Mouse (Mus musculus) liver, embryonic 16.5 days (tissue): ENCODE data around the gene Cstb. TPM values are rescaled to one million over a fixed set of nuclear protein-coding genes. Genes with fewer than 3 reads are reported as not detected.

Experiments used
- ATAC-seq: fragments of 200-750 bp; cut with Nextera tagmentation; 2 replicates; pipeline ENCODE4 v1.8.0; 2017; ENCODE audit warnings: low read depth, mild to moderate bottlenecking, moderate number of reproducible peaks, moderate library complexity
- H3K27ac ChIP-seq: fragments of 300-500 bp; sonication (generic); 2 replicates; pipeline ENCODE4 v1.5.1; 2014; ENCODE audit warnings: mild to moderate bottlenecking, low read length
- H3K27me3 ChIP-seq: fragments of 300-500 bp; sonication (generic); 2 replicates; pipeline ENCODE4 v1.6.1; 2014; ENCODE audit warnings: low read depth, low read length, mixed read lengths; ENCODE audit not compliant: control insufficient read depth, insufficient read depth
- H3K36me3 ChIP-seq: fragments of 300-500 bp; sonication (generic); 2 replicates; pipeline ENCODE4 v1.6.1; 2014; ENCODE audit warnings: mild to moderate bottlenecking; ENCODE audit not compliant: control insufficient read depth, insufficient read depth
- H3K4me1 ChIP-seq: fragments of 300-500 bp; sonication (generic); 2 replicates; pipeline ENCODE4 v1.6.1; 2014; ENCODE audit warnings: low read depth, low read length, mixed read lengths; ENCODE audit not compliant: control insufficient read depth
- H3K4me2 ChIP-seq: fragments of 300-500 bp; sonication (generic); 2 replicates; pipeline ENCODE4 v1.6.1; 2014; ENCODE audit warnings: low read depth, low read length, mixed read lengths
- H3K4me3 ChIP-seq: fragments of 300-500 bp; sonication (generic); 2 replicates; pipeline ENCODE4 v1.5.1; 2014; ENCODE audit warnings: low read depth, mild to moderate bottlenecking, low read length
- H3K9ac ChIP-seq: fragments of 300-500 bp; sonication (generic); 2 replicates; pipeline ENCODE4 v1.6.1; 2014; ENCODE audit warnings: low read depth, low read length
- H3K9me3 ChIP-seq: fragments of 300-500 bp; sonication (generic); replicated peaks from 2 replicates; pipeline ENCODE4 v1.6.1; 2016; ENCODE audit warnings: low read length; ENCODE audit not compliant: control insufficient read depth
- WGBS: fragments of 180-500 bp; shearing (Covaris S2); extraction: QIAGEN DNeasy Blood & Tissue Kit; methylation state at CpG from one replicate; pipeline ENCODE4 v1.1.7; 2014; ENCODE audit not compliant: insufficient replicate concordance; 5-methylcytosine and 5-hydroxymethylcytosine counted together
- polyA plus RNA-seq: library from polyadenylated mRNA; unstranded; fragments of >200 nt; fragmentation: Nextera tagmentation; extraction: Ambion mirVana; gene quantifications from 2 replicates; pipeline ENCODE4 v1.2.1, GENCODE M21; 2015

Cstb gene
- polyA plus RNA-seq, 1 experiment from 2014 or later, result 93.9 TPM

- no peak for ATAC-seq
- H3K27me3 ChIP-seq, result peaks cover 11% of the 10 kb centered on the region
- H3K9ac ChIP-seq, result no peak overlapping the region
- H3K27ac ChIP-seq, result no peak overlapping the region
- WGBS, result 10% methylated on average over 17 of the region's 17 CpGs
- peaks cover 6% of the 10 kb centered on the region for H3K36me3 ChIP-seq
- H3K4me3 ChIP-seq, result no peak overlapping the region
- H3K4me1 ChIP-seq, result peaks cover 22% of the 10 kb centered on the region
- H3K4me2 ChIP-seq, result no peak overlapping the region
- no peaks in the 10 kb centered on the region for H3K9me3 ChIP-seq
Observed at GRCm38 (mm10) chr10:78395819-78396624, 29.4 kb upstream of the Cstb start.

- H3K9me3 ChIP-seq, result no peaks in the 10 kb centered on the region
- 49% methylated on average over 4 of the region's 4 CpGs for WGBS
- H3K27me3 ChIP-seq, result peaks cover 8% of the 10 kb centered on the region
- H3K36me3 ChIP-seq, result peaks cover 12% of the 10 kb centered on the region
- H3K9ac ChIP-seq, result no peak overlapping the region
- H3K4me3 ChIP-seq, result no peak overlapping the region
- no peak overlapping the region for H3K27ac ChIP-seq
- no peak overlapping the region for H3K4me2 ChIP-seq
- ATAC-seq, result no peak
- peaks cover 22% of the 10 kb centered on the region for H3K4me1 ChIP-seq
Observed at GRCm38 (mm10) chr10:78396625-78396885, 28.9 kb upstream of the Cstb start.

GRCm38 (mm10) chr10:78399090-78399657 lies 26.3 kb upstream of the Cstb start:
- ATAC-seq, result peak; percentile 79
- no peak overlapping the region for H3K4me2 ChIP-seq
- WGBS, result 36% methylated on average over 17 of the region's 17 CpGs

GRCm38 (mm10) chr10:78401127-78401526 lies 24.3 kb upstream of the Cstb start:
- Histone ChIP-seq H3K27ac (no peak overlapping the region), H3K9ac (no peak overlapping the region), H3K4me1 (peaks cover 18% of the 10 kb centered on the region), H3K9me3 (no peaks in the 10 kb centered on the region), H3K36me3 (peaks cover 51% of the 10 kb centered on the region), H3K4me3 (no peak overlapping the region), H3K27me3 (no peaks in the 10 kb centered on the region), H3K4me2 (no peak overlapping the region)
- ATAC-seq, result no peak
- 63% methylated on average over 2 of the region's 2 CpGs for WGBS

More at GRCm38 (mm10) chr10:78399090-78399657, 26.3 kb upstream of the Cstb start:
- Histone ChIP-seq H3K4me1 (peaks cover 18% of the 10 kb centered on the region), H3K4me3 (no peak overlapping the region), H3K36me3 (peaks cover 37% of the 10 kb centered on the region), H3K9ac (no peak overlapping the region), H3K27ac (peak overlapping the region; percentile 25; the same call in 1 of the 2 replicates), H3K27me3 (no peaks in the 10 kb centered on the region; the same call in 1 of the 2 replicates), H3K9me3 (no peaks in the 10 kb centered on the region)

- Histone ChIP-seq H3K9me3 (no peaks in the 10 kb centered on the region), H3K4me2 (no peak overlapping the region), H3K36me3 (peaks cover 58% of the 10 kb centered on the region), H3K27ac (no peak overlapping the region), H3K4me3 (no peak overlapping the region), H3K4me1 (peaks cover 24% of the 10 kb centered on the region), H3K9ac (no peak overlapping the region), H3K27me3 (no peaks in the 10 kb centered on the region)
- no peak for ATAC-seq
- 82% methylated on average over 14 of the region's 14 CpGs for WGBS
Observed at GRCm38 (mm10) chr10:78402301-78402922, 23.1 kb upstream of the Cstb start.

GRCm38 (mm10) chr10:78406152-78406551 lies 19.3 kb upstream of the Cstb start:
- ATAC-seq, result 0 out of 2 replicates have a peak, but pooled peaks have one; percentile 23
- peaks cover 71% of the 10 kb centered on the region for H3K36me3 ChIP-seq
- H3K4me1 ChIP-seq, result peaks cover 9% of the 10 kb centered on the region
- H3K4me3 ChIP-seq, result no peak overlapping the region
- WGBS, result 43% methylated on average over 6 of the region's 6 CpGs
- H3K9ac ChIP-seq, result no peak overlapping the region
- H3K27ac ChIP-seq, result no peak overlapping the region
- H3K4me2 ChIP-seq, result no peak overlapping the region
- H3K27me3 ChIP-seq, result no peaks in the 10 kb centered on the region
- no peaks in the 10 kb centered on the region for H3K9me3 ChIP-seq

- peaks cover 61% of the 10 kb centered on the region for H3K36me3 ChIP-seq
- no peak overlapping the region for H3K27ac ChIP-seq
- ATAC-seq, result 0 out of 2 replicates have a peak, but pooled peaks have one; percentile 20
- H3K4me3 ChIP-seq, result no peak overlapping the region
- no peaks in the 10 kb centered on the region for H3K9me3 ChIP-seq
- H3K4me2 ChIP-seq, result no peak overlapping the region
- H3K9ac ChIP-seq, result no peak overlapping the region
- peaks cover 17% of the 10 kb centered on the region for H3K4me1 ChIP-seq
- 31% methylated on average over 4 of the region's 4 CpGs for WGBS
- no peaks in the 10 kb centered on the region for H3K27me3 ChIP-seq
Observed at GRCm38 (mm10) chr10:78407132-78407531, 18.3 kb upstream of the Cstb start.

- H3K4me1 ChIP-seq, result peaks cover 17% of the 10 kb centered on the region
- H3K4me3 ChIP-seq, result no peak overlapping the region
- no peak for ATAC-seq
- no peaks in the 10 kb centered on the region for H3K9me3 ChIP-seq
- H3K36me3 ChIP-seq, result peaks cover 41% of the 10 kb centered on the region
- H3K27me3 ChIP-seq, result no peaks in the 10 kb centered on the region
- no peak overlapping the region for H3K4me2 ChIP-seq
- H3K9ac ChIP-seq, result no peak overlapping the region
- no peak overlapping the region for H3K27ac ChIP-seq
- WGBS, result 75% methylated on average over 9 of the region's 9 CpGs
Observed at GRCm38 (mm10) chr10:78409035-78409788, 16.3 kb upstream of the Cstb start.
